Mouse (Mus musculus): ENCODE measurements at regions not wholly inside any gene's neighbourhood (a gene's known extent, or its start where the extent isn't known, plus 50 kb on each side); places are given as distances from the start of the nearest gene placed in this dataset.

GRCm38 (mm10) chr13:82366768-82367167 lies 583.9 kb downstream of the Cetn3 start:
- DNase-seq (ENCODE audit: low spot score in 2 of 2), result no peak

- DNase-seq (ENCODE audit: low spot score in 2 of 2), result no peak
Measured at GRCm38 (mm10) chr13:82371579-82371978, 588.7 kb downstream of the Cetn3 start.

GRCm38 (mm10) chr13:82372612-82373011 lies 589.7 kb downstream of the Cetn3 start:
- DNase-seq (ENCODE audit: low spot score in 2 of 2), result no peak

GRCm38 (mm10) chr13:82392908-82393307 lies 610.0 kb downstream of the Cetn3 start:
- no peak for DNase-seq (ENCODE audit: low spot score in 2 of 2)

- no peak for DNase-seq (ENCODE audit: low spot score in 2 of 2)
Measured at GRCm38 (mm10) chr13:82393496-82393895, 610.6 kb downstream of the Cetn3 start.

- DNase-seq (ENCODE audit: low spot score in 2 of 2), result no peak
Measured at GRCm38 (mm10) chr13:82413677-82414076, 630.8 kb downstream of the Cetn3 start.

- DNase-seq (ENCODE audit: low spot score in 2 of 2), result no peak
Measured at GRCm38 (mm10) chr13:82420966-82421365, 638.1 kb downstream of the Cetn3 start.

- no peak for DNase-seq (ENCODE audit: low spot score in 2 of 2)
Measured at GRCm38 (mm10) chr13:82423911-82424654, 641.2 kb downstream of the Cetn3 start.

- no peak for DNase-seq (ENCODE audit: low spot score in 2 of 2)
Measured at GRCm38 (mm10) chr13:82424732-82425341, 642.0 kb downstream of the Cetn3 start.

- no peak for DNase-seq (ENCODE audit: low spot score in 2 of 2)
Measured at GRCm38 (mm10) chr13:82432411-82432810, 649.5 kb downstream of the Cetn3 start.

- no peak for DNase-seq (ENCODE audit: low spot score in 2 of 2)
Measured at GRCm38 (mm10) chr13:82439294-82439693, 656.4 kb downstream of the Cetn3 start.

GRCm38 (mm10) chr13:82453650-82454049 lies 670.8 kb downstream of the Cetn3 start:
- no peak for DNase-seq (ENCODE audit: low spot score in 2 of 2)

- no peak for DNase-seq (ENCODE audit: low spot score in 2 of 2)
Measured at GRCm38 (mm10) chr13:82483265-82483929, 700.5 kb downstream of the Cetn3 start.

- DNase-seq (ENCODE audit: low spot score in 2 of 2), result peak; percentile 14 to 29
Measured at GRCm38 (mm10) chr13:82496606-82497005, 713.7 kb downstream of the Cetn3 start.

GRCm38 (mm10) chr13:82508176-82508575 lies 725.3 kb downstream of the Cetn3 start:
- DNase-seq (ENCODE audit: low spot score in 2 of 2), result no peak

- no peak for DNase-seq (ENCODE audit: low spot score in 2 of 2)
Measured at GRCm38 (mm10) chr13:82509512-82509911, 726.6 kb downstream of the Cetn3 start.

Measured in spleen, postnatal 36 days (tissue).